Mouse (Mus musculus) intestine, embryonic 14.5 days (tissue): ENCODE data around the gene Lca5. TPM values are rescaled to one million over a fixed set of nuclear protein-coding genes. Genes with fewer than 3 reads are reported as not detected.

Source experiments
- ATAC-seq: fragments of 200-750 bp; cut with Nextera tagmentation; replicated peaks from 2 replicates; pipeline ENCODE4 v1.8.0; 2017; ENCODE audit warnings: low read depth, moderate number of reproducible peaks, moderate TSS enrichment, moderate library complexity; ENCODE audit not compliant: low FRiP score, low TSS enrichment
- DNase-seq: peaks from one replicate; pipeline ENCODE4 v3.0.0-alpha.2; 2018; ENCODE audit warnings: low spot score
- H3K27ac ChIP-seq: fragments of 300-500 bp; sonication (generic); 2 replicates; pipeline ENCODE4 v1.5.1; 2014; ENCODE audit warnings: low read depth, mild to moderate bottlenecking, control low read depth
- H3K27me3 ChIP-seq: fragments of 300-500 bp; sonication (generic); replicated peaks from 2 replicates; pipeline ENCODE4 v1.6.1; 2014; ENCODE audit warnings: low read length, control low read depth; ENCODE audit not compliant: control insufficient read depth, insufficient read depth
- H3K36me3 ChIP-seq: fragments of 300-500 bp; sonication (generic); 2 replicates; pipeline ENCODE4 v1.6.1; 2014; ENCODE audit warnings: low read length, control low read depth; ENCODE audit not compliant: control insufficient read depth, insufficient read depth
- H3K4me1 ChIP-seq: fragments of 300-500 bp; sonication (generic); replicated peaks from 2 replicates; pipeline ENCODE4 v1.6.1; 2014; ENCODE audit warnings: low read length, control low read depth, mixed read lengths; ENCODE audit not compliant: control insufficient read depth, insufficient read depth
- H3K4me2 ChIP-seq: fragments of 300-500 bp; sonication (generic); 2 replicates; pipeline ENCODE4 v1.6.1; 2014; ENCODE audit warnings: low read length
- H3K4me3 ChIP-seq: fragments of 300-500 bp; sonication (generic); 2 replicates; pipeline ENCODE4 v1.5.1; 2014; ENCODE audit warnings: low read depth, low read length, control low read depth, mixed read lengths
- H3K9ac ChIP-seq: fragments of 300-500 bp; sonication (generic); 2 replicates; pipeline ENCODE4 v1.6.1; 2014; ENCODE audit warnings: mild to moderate bottlenecking, low read length
- H3K9me3 ChIP-seq: fragments of 300-500 bp; sonication (generic); 2 replicates; pipeline ENCODE4 v1.6.1; 2016; ENCODE audit warnings: low read length, control low read depth; ENCODE audit not compliant: control insufficient read depth
- WGBS: fragments of 180-500 bp; shearing (Covaris S2); extraction: QIAGEN DNeasy Blood & Tissue Kit; methylation state at CpG from one replicate; pipeline ENCODE4 v1.1.7; 2014; 5-methylcytosine and 5-hydroxymethylcytosine counted together
- polyA plus RNA-seq: library from polyadenylated mRNA; unstranded; fragments of >200 nt; fragmentation: Nextera tagmentation; extraction: Ambion mirVana; gene quantifications from 2 replicates; pipeline ENCODE4 v1.2.1, GENCODE M21; 2014

The Lca5 gene
- 16.6 and 18.0 TPM in 2 replicates for polyA plus RNA-seq

DNA sequence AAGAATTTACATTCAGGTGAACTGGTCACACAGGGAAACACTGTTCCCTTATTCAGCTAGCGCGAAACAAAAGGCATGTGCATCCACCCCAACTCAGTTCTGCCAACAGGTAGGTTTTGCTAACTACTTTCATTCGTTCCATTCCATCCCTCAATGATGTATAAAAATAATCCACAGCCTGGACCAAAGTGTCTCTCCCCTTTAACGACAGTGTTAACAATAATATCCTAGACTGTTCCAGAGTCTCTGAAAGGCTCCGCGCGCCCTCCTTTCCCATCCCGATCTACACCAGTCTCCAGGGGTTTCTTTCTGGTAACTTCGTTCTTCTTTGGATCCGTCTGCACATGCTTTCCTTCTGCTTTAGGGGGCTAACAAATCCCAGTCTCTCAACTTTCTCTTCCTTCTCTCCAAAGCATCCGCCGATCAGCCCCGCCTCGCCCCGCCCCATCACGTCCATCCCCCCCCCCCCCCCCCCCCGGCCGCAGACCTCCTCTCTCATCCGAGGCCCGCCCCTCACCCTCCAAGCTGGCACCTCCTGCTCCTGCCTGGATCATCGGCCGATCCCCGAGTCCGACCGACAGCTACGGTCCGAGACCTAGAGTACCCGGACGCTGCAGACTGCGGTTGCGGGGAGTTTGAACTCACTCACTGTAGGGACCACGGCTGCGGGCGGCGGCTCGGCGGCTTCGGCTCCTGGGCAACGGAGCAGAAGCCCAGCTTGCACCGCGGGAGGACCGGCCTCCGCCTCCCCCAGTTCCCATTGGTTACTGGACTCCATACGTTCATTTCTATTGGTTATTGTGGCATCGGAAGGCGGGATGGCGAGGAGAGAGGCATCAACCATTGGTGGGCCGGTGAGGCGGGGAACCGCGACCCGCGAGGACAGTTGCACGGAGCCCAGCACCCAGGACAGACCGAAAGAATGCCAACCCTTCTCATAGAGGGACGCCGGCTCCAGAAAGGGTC, at the start of gene Lca5:
Lca5 (minus strand) TSS at position 736 of the 966 bp plus-strand sequence.
- Histone ChIP-seq H3K27me3 (no peaks in the 10 kb centered on the region), H3K27ac (peak within 1 kb of the TSS; percentile 87), H3K4me1 (peaks cover 7% of the 10 kb centered on the region), H3K4me3 (peak within 1 kb of the TSS; percentile 66), H3K36me3 (no peaks in the 10 kb centered on the region), H3K9ac (peak within 1 kb of the TSS; percentile 54), H3K4me2 (peak within 1 kb of the TSS; percentile 66), H3K9me3 (no peaks in the 10 kb centered on the region)
- 2% methylated on average over 56 of the region's 57 CpGs for WGBS
- DNase-seq (peak; percentile 96), ATAC-seq (peak; percentile 99)

DNA sequence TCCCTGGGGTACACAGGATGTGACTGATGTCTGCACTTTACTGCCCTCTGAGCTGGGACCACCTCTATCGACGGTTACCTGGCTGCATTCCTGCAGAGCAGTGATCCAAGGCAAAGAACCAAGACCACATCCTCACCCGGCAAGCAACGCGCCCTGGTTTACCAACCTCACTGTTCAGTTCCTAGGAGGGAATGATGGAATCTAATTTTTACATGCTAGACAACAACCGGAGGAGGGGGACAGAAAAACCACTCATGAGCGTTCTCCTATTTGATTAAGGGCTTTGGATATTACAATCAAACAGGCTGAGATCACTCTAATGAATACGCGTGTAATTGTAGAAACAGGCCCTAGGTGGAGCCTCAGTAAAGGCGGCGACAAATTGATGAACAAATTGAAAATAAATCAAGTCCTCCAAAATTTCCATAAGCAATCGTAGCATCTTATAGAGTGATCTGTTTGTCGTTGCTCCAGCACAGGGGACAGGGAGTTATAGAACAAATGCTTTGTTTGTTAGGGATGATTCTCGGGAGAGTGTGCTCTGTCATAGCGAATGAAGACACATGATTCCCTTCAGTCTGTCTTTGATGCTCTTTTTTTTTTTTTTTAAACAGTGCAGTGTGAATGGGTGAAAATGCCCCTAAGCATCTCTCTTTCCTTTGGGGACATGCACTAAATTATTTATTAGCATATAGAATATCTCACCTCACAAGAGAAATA, 47.7 kb upstream of the Lca5 start:
- Histone ChIP-seq H3K9me3 (no peaks in the 10 kb centered on the region), H3K36me3 (no peaks in the 10 kb centered on the region), H3K9ac (no peak overlapping the region), H3K4me3 (no peak overlapping the region), H3K4me2 (no peak overlapping the region), H3K27me3 (no peaks in the 10 kb centered on the region), H3K4me1 (no peaks in the 10 kb centered on the region), H3K27ac (no peak overlapping the region)
- ATAC-seq, result no peak
- 46% methylated on average over 15 of the region's 15 CpGs for WGBS
- no peak for DNase-seq

DNA sequence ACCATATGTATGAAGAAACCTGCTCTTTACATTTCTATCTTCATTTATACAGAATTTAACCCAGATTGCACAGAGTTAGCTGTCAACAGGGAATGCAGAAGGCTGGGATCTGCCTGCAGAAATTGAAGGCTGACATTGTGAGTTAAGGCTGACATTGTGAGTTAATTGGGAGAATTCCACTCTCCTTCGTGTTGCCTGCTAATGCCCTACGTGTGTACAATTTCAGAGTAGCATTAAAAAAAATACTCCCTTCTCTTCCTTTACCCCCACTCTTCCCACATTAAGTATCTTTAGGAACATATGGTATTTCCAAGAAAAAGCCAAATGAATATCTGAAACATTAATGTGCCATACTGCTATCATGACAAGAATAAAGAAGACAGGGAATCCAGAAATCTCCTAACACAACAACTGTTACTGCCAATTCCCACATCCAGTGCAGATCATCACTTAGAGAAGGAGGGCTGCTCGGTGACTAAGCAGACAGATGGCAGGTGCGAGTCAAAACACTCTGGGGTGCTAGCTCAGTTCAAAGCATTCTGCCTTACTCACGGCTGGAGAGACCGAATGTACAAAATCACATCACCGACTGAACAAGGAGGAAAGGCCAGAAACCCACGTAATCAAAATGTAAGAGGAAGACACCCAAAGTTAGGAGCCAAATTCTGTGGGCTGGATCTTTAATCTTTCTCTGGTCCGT, 47.0 kb upstream of the Lca5 start:
- Histone ChIP-seq H3K27ac (no peak overlapping the region), H3K36me3 (no peaks in the 10 kb centered on the region), H3K4me3 (no peak overlapping the region), H3K27me3 (no peaks in the 10 kb centered on the region), H3K9ac (no peak overlapping the region), H3K4me1 (no peaks in the 10 kb centered on the region), H3K9me3 (no peaks in the 10 kb centered on the region), H3K4me2 (no peak overlapping the region)
- ATAC-seq (no peak), DNase-seq (no peak)
- 51% methylated on average over 9 of the region's 9 CpGs for WGBS

DNA sequence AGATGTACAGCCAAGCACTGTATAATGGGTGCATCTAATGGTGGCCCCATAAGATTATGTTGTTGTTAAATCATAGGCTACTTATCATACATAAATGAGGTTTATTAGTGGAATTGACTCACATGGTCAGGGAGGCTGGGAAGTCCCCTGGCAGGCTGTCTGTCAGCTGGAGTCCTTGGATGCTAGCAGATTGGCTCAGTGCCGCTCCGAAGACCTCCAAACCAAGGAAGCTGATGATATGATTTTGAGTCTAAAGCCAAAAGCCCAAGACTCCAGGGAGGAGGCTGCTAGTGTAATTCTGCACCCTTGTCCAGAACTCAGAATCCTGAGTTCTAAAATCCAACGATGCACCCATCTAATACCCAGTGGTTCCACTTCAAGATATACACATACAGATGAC, 45.0 kb upstream of the Lca5 start:
- no peak overlapping the region for H3K4me2 ChIP-seq
- no peak for ATAC-seq
- H3K9ac ChIP-seq, result no peak overlapping the region
- H3K36me3 ChIP-seq, result no peaks in the 10 kb centered on the region
- H3K4me3 ChIP-seq, result no peak overlapping the region
- no peaks in the 10 kb centered on the region for H3K4me1 ChIP-seq
- no peaks in the 10 kb centered on the region for H3K9me3 ChIP-seq
- H3K27me3 ChIP-seq, result no peaks in the 10 kb centered on the region
- H3K27ac ChIP-seq, result no peak overlapping the region
- 91% methylated on average over 3 of the region's 3 CpGs for WGBS
- no peak for DNase-seq

DNA sequence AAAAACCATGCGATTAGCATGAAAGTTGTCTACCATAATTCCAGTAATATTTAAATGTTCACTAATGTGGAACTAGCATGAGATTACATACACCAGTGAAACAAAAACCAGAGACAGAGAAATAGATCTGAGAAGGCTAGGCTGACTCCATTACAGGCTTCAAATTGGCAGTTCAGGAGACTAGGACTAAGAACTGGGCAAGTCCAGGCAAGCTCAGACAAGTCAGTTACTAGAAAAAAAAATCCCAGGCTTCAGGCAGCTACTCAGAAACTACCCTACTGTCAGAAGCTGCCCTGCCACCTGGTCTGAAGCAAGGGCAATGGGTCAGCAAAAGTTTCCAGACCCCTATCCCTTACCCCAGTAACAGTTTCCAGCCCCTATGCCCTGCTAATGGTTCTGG, 44.4 kb upstream of the Lca5 start:
- Histone ChIP-seq H3K27me3 (no peaks in the 10 kb centered on the region), H3K27ac (no peak overlapping the region), H3K9ac (no peak overlapping the region), H3K4me2 (no peak overlapping the region), H3K36me3 (no peaks in the 10 kb centered on the region), H3K9me3 (no peaks in the 10 kb centered on the region), H3K4me1 (no peaks in the 10 kb centered on the region), H3K4me3 (no peak overlapping the region)
- DNase-seq (no peak), ATAC-seq (no peak)
- 97% methylated on average over 1 of the region's 1 CpGs for WGBS

DNA sequence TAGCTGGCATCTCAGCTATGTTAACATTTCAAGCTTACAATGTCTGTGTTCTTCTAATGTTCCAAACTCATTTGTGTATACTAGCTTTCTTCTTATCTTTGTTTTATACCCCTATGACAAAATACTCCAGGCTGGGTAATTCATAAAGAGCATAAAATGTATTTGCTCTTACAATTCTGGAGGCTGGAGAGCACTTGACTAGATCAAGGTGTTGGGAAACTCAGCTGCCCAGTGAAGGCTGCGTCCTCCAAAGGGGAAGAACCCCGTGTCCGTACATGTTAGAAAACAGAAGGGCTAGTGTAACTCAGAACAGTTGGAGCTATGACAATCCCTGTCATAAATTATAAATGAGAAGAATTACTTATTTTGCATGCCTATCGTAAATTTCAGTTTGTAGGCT, 42.5 kb upstream of the Lca5 start:
- H3K27me3 ChIP-seq, result no peaks in the 10 kb centered on the region
- H3K4me3 ChIP-seq, result no peak overlapping the region
- H3K9ac ChIP-seq, result no peak overlapping the region
- H3K4me2 ChIP-seq, result no peak overlapping the region
- ATAC-seq (no peak), DNase-seq (no peak)
- no peak overlapping the region for H3K27ac ChIP-seq
- 79% methylated on average over 4 of the region's 4 CpGs for WGBS
- no peaks in the 10 kb centered on the region for H3K36me3 ChIP-seq
- H3K9me3 ChIP-seq, result no peaks in the 10 kb centered on the region
- H3K4me1 ChIP-seq, result no peaks in the 10 kb centered on the region

DNA sequence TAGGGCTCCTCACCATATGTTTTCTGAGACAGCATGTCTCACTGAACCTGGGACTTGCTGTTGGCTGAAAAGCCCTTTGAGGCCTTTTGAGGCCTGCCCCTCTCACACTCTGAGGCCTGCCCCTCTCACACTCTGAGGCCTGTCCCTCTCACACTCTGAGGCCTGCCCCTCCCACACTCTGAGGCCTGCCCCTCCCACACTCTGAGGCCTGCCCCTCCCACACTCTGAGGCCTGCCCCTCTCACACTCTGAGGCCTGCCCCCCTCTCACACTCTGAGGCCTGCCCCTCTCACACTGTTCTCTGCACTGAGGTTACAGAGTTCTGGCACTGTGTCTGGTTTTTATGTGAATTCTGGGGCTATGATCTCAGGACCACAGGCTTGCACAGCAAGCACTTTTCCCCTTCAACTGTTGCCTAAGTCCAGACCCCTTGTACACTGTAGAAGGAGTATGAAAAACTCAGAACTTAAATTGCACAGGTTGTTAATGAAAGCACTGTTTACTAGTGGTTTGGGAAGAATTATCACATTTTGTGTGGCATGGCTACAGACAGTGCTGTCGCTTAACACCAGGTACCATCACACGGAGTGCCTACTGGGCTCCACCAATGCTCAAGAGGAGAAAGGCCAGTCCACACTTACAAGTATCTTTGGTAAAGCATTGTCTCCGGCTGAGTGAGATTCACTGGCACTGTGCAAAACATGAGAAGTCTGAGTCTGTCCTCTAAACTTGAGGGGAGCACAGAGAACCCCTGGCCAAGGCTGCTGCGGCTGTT, 41.4 kb upstream of the Lca5 start:
- Histone ChIP-seq H3K36me3 (no peaks in the 10 kb centered on the region), H3K4me1 (no peaks in the 10 kb centered on the region), H3K27ac (no peak overlapping the region), H3K9ac (no peak overlapping the region), H3K4me3 (no peak overlapping the region), H3K27me3 (no peaks in the 10 kb centered on the region), H3K9me3 (no peaks in the 10 kb centered on the region), H3K4me2 (no peak overlapping the region)
- 82% methylated on average over 4 of the region's 4 CpGs for WGBS
- no peak for ATAC-seq
- DNase-seq, result no peak

DNA sequence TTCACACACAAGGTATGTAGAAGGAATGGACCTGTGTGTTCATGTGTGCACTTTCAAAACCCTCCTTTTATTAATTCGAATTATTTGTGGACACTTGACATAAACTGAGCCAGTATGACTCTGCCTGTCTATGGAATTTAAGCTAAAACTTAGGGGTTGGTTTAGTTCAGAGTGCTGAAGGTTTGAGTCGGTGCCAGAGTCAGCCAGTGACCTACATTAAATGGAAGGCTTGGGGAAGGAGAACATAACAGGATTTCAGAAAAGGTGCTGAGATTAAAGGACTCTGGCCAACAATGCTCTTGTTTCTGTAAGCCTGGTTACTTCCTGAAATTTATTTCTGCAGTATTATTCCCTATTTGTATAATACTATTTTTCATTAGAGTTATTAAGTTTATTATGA, 28.9 kb upstream of the Lca5 start:
- Histone ChIP-seq H3K9me3 (no peaks in the 10 kb centered on the region), H3K27me3 (no peaks in the 10 kb centered on the region), H3K4me2 (no peak overlapping the region), H3K9ac (no peak overlapping the region), H3K4me1 (no peaks in the 10 kb centered on the region), H3K36me3 (no peaks in the 10 kb centered on the region), H3K4me3 (no peak overlapping the region), H3K27ac (no peak overlapping the region)
- no peak for DNase-seq
- no peak for ATAC-seq
- WGBS, result 74% methylated on average over 2 of the region's 2 CpGs
